Mouse (Mus musculus) limb, embryonic 10.5 days (tissue): ENCODE measurements around the gene Kcnj12. TPM values are rescaled to one million over a fixed set of nuclear protein-coding genes. Genes with fewer than 3 reads are reported as not detected.

ENCODE experiments used
- DNase-seq: peaks from one replicate; pipeline ENCODE4 v3.0.0-alpha.2; 2017; ENCODE audit warnings: low spot score
- H3K27ac ChIP-seq: fragments of 300-500 bp; sonication (generic); 2 replicates; pipeline ENCODE4 v1.5.1; 2016; ENCODE audit warnings: mild to moderate bottlenecking
- H3K27me3 ChIP-seq: fragments of 300-500 bp; sonication (generic); 2 replicates; pipeline ENCODE4 v1.6.1; 2016; ENCODE audit warnings: low read depth, mild to moderate bottlenecking; ENCODE audit not compliant: poor library complexity, severe bottlenecking
- H3K36me3 ChIP-seq: fragments of 300-500 bp; sonication (generic); 2 replicates; pipeline ENCODE4 v1.6.1; 2016; ENCODE audit warnings: mild to moderate bottlenecking, moderate library complexity
- H3K4me1 ChIP-seq: fragments of 300-500 bp; sonication (generic); 2 replicates; pipeline ENCODE4 v1.6.1; 2016
- H3K4me3 ChIP-seq: fragments of 300-500 bp; sonication (generic); 2 replicates; pipeline ENCODE4 v1.5.1; 2016; ENCODE audit warnings: mild to moderate bottlenecking, moderate library complexity
- H3K9me3 ChIP-seq: fragments of 300-500 bp; sonication (generic); replicated peaks from 2 replicates; pipeline ENCODE4 v1.6.1; 2016; ENCODE audit warnings: mild to moderate bottlenecking
- WGBS: fragments of 180-500 bp; shearing (Covaris S2); methylation state at CpG from one replicate; pipeline ENCODE4 v1.1.7; 2016; 5-methylcytosine and 5-hydroxymethylcytosine counted together
- polyA plus RNA-seq: library from polyadenylated mRNA; unstranded; fragments of >200 nt; fragmentation: Nextera tagmentation; extraction: Ambion mirVana; gene quantifications from 2 replicates; pipeline ENCODE4 v1.2.1, GENCODE M21; 2016

Kcnj12 gene
- polyA plus RNA-seq, 1 experiment from 2014 or later = 0.11 TPM

GRCm38 (mm10) chr11:61004781-61005180, 17.6 kb upstream of the Kcnj12 start:
- Histone ChIP-seq H3K27ac (peak overlapping the region; percentile 56; the same call in 1 of the 2 replicates), H3K4me1 (peaks cover 71% of the 10 kb centered on the region), H3K9me3 (no peaks in the 10 kb centered on the region), H3K27me3 (no peaks in the 10 kb centered on the region), H3K36me3 (no peaks in the 10 kb centered on the region), H3K4me3 (no peak overlapping the region)
- DNase-seq = no peak
- 68% methylated on average over 5 of the region's 5 CpGs for WGBS

GRCm38 (mm10) chr11:61005345-61005744, 17.0 kb upstream of the Kcnj12 start:
- Histone ChIP-seq H3K9me3 (no peaks in the 10 kb centered on the region), H3K4me3 (no peak overlapping the region), H3K27me3 (no peaks in the 10 kb centered on the region), H3K4me1 (peaks cover 68% of the 10 kb centered on the region), H3K27ac (0 out of 2 replicates have a peak overlapping the region, but pooled peaks have one; percentile 31), H3K36me3 (no peaks in the 10 kb centered on the region)
- 54% methylated on average over 6 of the region's 6 CpGs for WGBS
- DNase-seq = no peak

GRCm38 (mm10) chr11:61011736-61012294, 10.5 kb upstream of the Kcnj12 start:
- H3K4me3 ChIP-seq = no peak overlapping the region

GRCm38 (mm10) chr11:61016866-61017398, 5.4 kb upstream of the Kcnj12 start:
- no peaks in the 10 kb centered on the region for H3K9me3 ChIP-seq
- no peaks in the 10 kb centered on the region for H3K36me3 ChIP-seq
- H3K4me1 ChIP-seq = peaks cover 37% of the 10 kb centered on the region
- peaks cover 43% of the 10 kb centered on the region for H3K27me3 ChIP-seq
- peak overlapping the region; percentile 47; the same call in 1 of the 2 replicates for H3K27ac ChIP-seq
- no peak for DNase-seq
- WGBS = 15% methylated on average over 8 of the region's 8 CpGs
- 0 out of 2 replicates have a peak overlapping the region, but pooled peaks have one; percentile 5 for H3K4me3 ChIP-seq

More at GRCm38 (mm10) chr11:61011736-61012294, 10.5 kb upstream of the Kcnj12 start:
- Histone ChIP-seq H3K9me3 (no peaks in the 10 kb centered on the region), H3K4me1 (peaks cover 56% of the 10 kb centered on the region), H3K27me3 (0 out of 2 replicates have a peak, but pooled peaks cover 3% of the 10 kb centered on the region), H3K36me3 (no peaks in the 10 kb centered on the region), H3K27ac (peak overlapping the region; percentile 73)
- DNase-seq = no peak
- WGBS = 37% methylated on average over 9 of the region's 9 CpGs

GRCm38 (mm10) chr11:61021129-61021528, 1.2 kb upstream of the Kcnj12 start:
- Histone ChIP-seq H3K4me1 (peaks cover 54% of the 10 kb centered on the region), H3K27ac (no peak overlapping the region), H3K4me3 (no peak overlapping the region), H3K36me3 (no peaks in the 10 kb centered on the region), H3K27me3 (peaks cover 82% of the 10 kb centered on the region), H3K9me3 (no peaks in the 10 kb centered on the region)
- 77% methylated on average over 5 of the region's 5 CpGs for WGBS
- no peak for DNase-seq

- DNase-seq = no peak
- H3K4me1 ChIP-seq = peaks cover 48% of the 10 kb centered on the region
- no peaks in the 10 kb centered on the region for H3K9me3 ChIP-seq
- 1% methylated on average over 68 of the region's 68 CpGs for WGBS
- H3K4me3 ChIP-seq = peak overlapping the region; percentile 64
- no peaks in the 10 kb centered on the region for H3K36me3 ChIP-seq
- H3K27ac ChIP-seq = peak overlapping the region; percentile 66
- H3K27me3 ChIP-seq = peaks cover 90% of the 10 kb centered on the region
Observed at GRCm38 (mm10) chr11:61021676-61022549, 451 bp upstream of the Kcnj12 start.

GRCm38 (mm10) chr11:61023416-61024200, 1.2 kb downstream of the Kcnj12 start:
- WGBS = 54% methylated on average over 9 of the region's 9 CpGs
- H3K36me3 ChIP-seq = no peaks in the 10 kb centered on the region
- peaks cover 89% of the 10 kb centered on the region for H3K27me3 ChIP-seq
- no peaks in the 10 kb centered on the region for H3K9me3 ChIP-seq
- peak overlapping the region; percentile 64 for H3K4me3 ChIP-seq
- no peak overlapping the region for H3K27ac ChIP-seq
- peaks cover 57% of the 10 kb centered on the region for H3K4me1 ChIP-seq
- DNase-seq = no peak

- Histone ChIP-seq H3K27me3 (peaks cover 82% of the 10 kb centered on the region), H3K4me1 (peaks cover 65% of the 10 kb centered on the region), H3K4me3 (no peak overlapping the region), H3K9me3 (no peaks in the 10 kb centered on the region), H3K27ac (no peak overlapping the region), H3K36me3 (no peaks in the 10 kb centered on the region)
- no peak for DNase-seq
- 73% methylated on average over 6 of the region's 6 CpGs for WGBS
Observed at GRCm38 (mm10) chr11:61024388-61024787, 2.0 kb downstream of the Kcnj12 start.

GRCm38 (mm10) chr11:61024996-61025395, 2.6 kb downstream of the Kcnj12 start:
- Histone ChIP-seq H3K36me3 (no peaks in the 10 kb centered on the region), H3K4me1 (peaks cover 65% of the 10 kb centered on the region), H3K27ac (no peak overlapping the region), H3K4me3 (no peak overlapping the region), H3K27me3 (peaks cover 76% of the 10 kb centered on the region), H3K9me3 (no peaks in the 10 kb centered on the region)
- DNase-seq = no peak
- 53% methylated on average over 6 of the region's 6 CpGs for WGBS

GRCm38 (mm10) chr11:61025594-61025993, 3.2 kb downstream of the Kcnj12 start:
- Histone ChIP-seq H3K4me3 (no peak overlapping the region), H3K27ac (no peak overlapping the region), H3K27me3 (peaks cover 70% of the 10 kb centered on the region), H3K4me1 (peaks cover 65% of the 10 kb centered on the region), H3K9me3 (no peaks in the 10 kb centered on the region), H3K36me3 (no peaks in the 10 kb centered on the region)
- no peak for DNase-seq
- WGBS = 63% methylated on average over 7 of the region's 7 CpGs

GRCm38 (mm10) chr11:61026381-61026780, 4.0 kb downstream of the Kcnj12 start:
- WGBS = 89% methylated on average over 6 of the region's 6 CpGs
- peaks cover 65% of the 10 kb centered on the region for H3K4me1 ChIP-seq
- H3K27ac ChIP-seq = no peak overlapping the region
- H3K36me3 ChIP-seq = no peaks in the 10 kb centered on the region
- DNase-seq = no peak
- H3K9me3 ChIP-seq = no peaks in the 10 kb centered on the region
- H3K4me3 ChIP-seq = no peak overlapping the region
- peaks cover 62% of the 10 kb centered on the region for H3K27me3 ChIP-seq

GRCm38 (mm10) chr11:61027160-61027559, 4.8 kb downstream of the Kcnj12 start:
- H3K4me3 ChIP-seq = no peak overlapping the region
- H3K27me3 ChIP-seq = peaks cover 54% of the 10 kb centered on the region
- H3K4me1 ChIP-seq = peaks cover 57% of the 10 kb centered on the region
- H3K9me3 ChIP-seq = no peaks in the 10 kb centered on the region
- no peak for DNase-seq
- H3K36me3 ChIP-seq = no peaks in the 10 kb centered on the region
- H3K27ac ChIP-seq = 0 out of 2 replicates have a peak overlapping the region, but pooled peaks have one; percentile 11
- WGBS = 93% methylated on average over 4 of the region's 4 CpGs
